Mouse (Mus musculus) lung, postnatal 0 days (tissue): ENCODE measurements at regions not wholly inside any gene's neighbourhood (a gene's known extent, or its start where the extent isn't known, plus 50 kb on each side); places are given as distances from the start of the nearest gene placed in this dataset.

ENCODE experiments used
- ATAC-seq: fragments of 200-750 bp; cut with Nextera tagmentation; 2 replicates; pipeline ENCODE4 v1.8.0; 2017; ENCODE audit warnings: moderate library complexity
- DNase-seq: peaks from one replicate; pipeline ENCODE4 v3.0.0-alpha.2; 2016; ENCODE audit warnings: low spot score
- H3K27ac ChIP-seq: fragments of 300-500 bp; sonication (generic); 2 replicates; pipeline ENCODE4 v1.5.1; 2014; ENCODE audit warnings: antibody characterized with exemption, mild to moderate bottlenecking, low read length, mixed read lengths
- H3K27me3 ChIP-seq: fragments of 300-500 bp; sonication (generic); replicated peaks from 2 replicates; pipeline ENCODE4 v1.6.1; 2014; ENCODE audit warnings: low read length, mixed read lengths; ENCODE audit not compliant: insufficient read depth
- H3K36me3 ChIP-seq: fragments of 300-500 bp; sonication (generic); 2 replicates; pipeline ENCODE4 v1.6.1; 2014; ENCODE audit warnings: low read length, mixed read lengths; ENCODE audit not compliant: insufficient read depth
- H3K4me1 ChIP-seq: fragments of 300-500 bp; sonication (generic); 2 replicates; pipeline ENCODE4 v1.6.1; 2014; ENCODE audit warnings: antibody characterized with exemption, low read depth, low read length, mixed read lengths; ENCODE audit not compliant: insufficient read depth
- H3K4me2 ChIP-seq: fragments of 300-500 bp; sonication (generic); replicated peaks from 2 replicates; pipeline ENCODE4 v1.6.1; 2014; ENCODE audit warnings: low read depth, mild to moderate bottlenecking, low read length, moderate library complexity, mixed read lengths
- H3K4me3 ChIP-seq: fragments of 300-500 bp; sonication (generic); 2 replicates; pipeline ENCODE4 v1.5.1; 2014; ENCODE audit warnings: low read depth, low read length
- H3K9ac ChIP-seq: fragments of 300-500 bp; sonication (generic); replicated peaks from 2 replicates; pipeline ENCODE4 v1.6.1; 2014; ENCODE audit warnings: low read depth, mild to moderate bottlenecking
- H3K9me3 ChIP-seq: fragments of 300-500 bp; sonication (generic); 2 replicates; pipeline ENCODE4 v1.6.1; 2016; ENCODE audit warnings: low read length, mixed read lengths
- CTCF ChIP-seq: IDR thresholded peaks from 2 replicates; pipeline ENCODE4 v1.5.1; 2016; ENCODE audit warnings: antibody characterized with exemption, mild to moderate bottlenecking
- EP300 ChIP-seq: IDR thresholded peaks from 2 replicates; pipeline ENCODE4 v1.6.1; 2016; ENCODE audit warnings: antibody characterized with exemption, mild to moderate bottlenecking, control low read depth
- WGBS: fragments of 180-500 bp; shearing (Covaris S2); extraction: QIAGEN DNeasy Blood & Tissue Kit; methylation state at CpG from one replicate; pipeline ENCODE4 v1.1.7; 2014; 5-methylcytosine and 5-hydroxymethylcytosine counted together

- no peaks in the 10 kb centered on the region for H3K27me3 ChIP-seq
- ATAC-seq (no peak; the same call in 1 of the 2 replicates), DNase-seq (peak; percentile 68)
- no peak for TF ChIP-seq EP300
- TF ChIP-seq CTCF, result peak; percentile 83
- no peaks in the 10 kb centered on the region for H3K9me3 ChIP-seq
- H3K36me3 ChIP-seq, result no peaks in the 10 kb centered on the region
- no peaks in the 10 kb centered on the region for H3K4me1 ChIP-seq
- no peak overlapping the region for H3K27ac ChIP-seq
- WGBS, result 19% methylated on average over 15 of the region's 15 CpGs
- no peak overlapping the region for H3K4me2 ChIP-seq
- no peak overlapping the region for H3K9ac ChIP-seq
- H3K4me3 ChIP-seq, result no peak overlapping the region
These were observed 1106.2 kb downstream of the Mat2b start for GRCm38 (mm10) chr11:39588641-39589385.

GRCm38 (mm10) chr11:39558287-39558686, 1136.7 kb downstream of the Mat2b start:
- H3K4me2 ChIP-seq, result no peak overlapping the region
- H3K27me3 ChIP-seq, result no peaks in the 10 kb centered on the region
- 39% methylated on average over 3 of the region's 3 CpGs for WGBS
- H3K27ac ChIP-seq, result no peak overlapping the region
- H3K4me3 ChIP-seq, result no peak overlapping the region
- DNase-seq (no peak), ATAC-seq (no peak)
- no peaks in the 10 kb centered on the region for H3K36me3 ChIP-seq
- no peaks in the 10 kb centered on the region for H3K9me3 ChIP-seq
- TF ChIP-seq CTCF (no peak), EP300 (no peak)
- H3K9ac ChIP-seq, result no peak overlapping the region
- H3K4me1 ChIP-seq, result no peaks in the 10 kb centered on the region

- DNase-seq (no peak), ATAC-seq (no peak)
- no peak overlapping the region for H3K4me2 ChIP-seq
- no peaks in the 10 kb centered on the region for H3K9me3 ChIP-seq
- no peaks in the 10 kb centered on the region for H3K4me1 ChIP-seq
- no peak overlapping the region for H3K9ac ChIP-seq
- H3K36me3 ChIP-seq, result no peaks in the 10 kb centered on the region
- WGBS, result 55% methylated on average over 3 of the region's 3 CpGs
- TF ChIP-seq CTCF, result no peak
- TF ChIP-seq EP300, result no peak
- H3K27me3 ChIP-seq, result no peaks in the 10 kb centered on the region
- no peak overlapping the region for H3K4me3 ChIP-seq
- no peak overlapping the region for H3K27ac ChIP-seq
These were observed 1144.9 kb downstream of the Mat2b start for GRCm38 (mm10) chr11:39550066-39550465.

GRCm38 (mm10) chr11:39524866-39525649, 1169.9 kb downstream of the Mat2b start:
- TF ChIP-seq CTCF, result no peak
- TF ChIP-seq EP300, result no peak
- H3K4me3 ChIP-seq, result no peak overlapping the region
- WGBS, result 32% methylated on average over 7 of the region's 7 CpGs
- DNase-seq (no peak), ATAC-seq (no peak)
- no peaks in the 10 kb centered on the region for H3K36me3 ChIP-seq
- no peaks in the 10 kb centered on the region for H3K9me3 ChIP-seq
- no peak overlapping the region for H3K9ac ChIP-seq
- no peak overlapping the region for H3K4me2 ChIP-seq
- no peak overlapping the region for H3K27ac ChIP-seq
- no peaks in the 10 kb centered on the region for H3K27me3 ChIP-seq
- no peaks in the 10 kb centered on the region for H3K4me1 ChIP-seq

- no peaks in the 10 kb centered on the region for H3K36me3 ChIP-seq
- H3K9ac ChIP-seq, result no peak overlapping the region
- ATAC-seq (no peak), DNase-seq (no peak)
- H3K4me1 ChIP-seq, result no peaks in the 10 kb centered on the region
- no peak overlapping the region for H3K27ac ChIP-seq
- TF ChIP-seq EP300 (no peak), CTCF (no peak)
- WGBS, result 52% methylated on average over 4 of the region's 4 CpGs
- no peaks in the 10 kb centered on the region for H3K27me3 ChIP-seq
- no peaks in the 10 kb centered on the region for H3K9me3 ChIP-seq
- no peak overlapping the region for H3K4me2 ChIP-seq
- H3K4me3 ChIP-seq, result no peak overlapping the region
These were observed 1199.8 kb downstream of the Mat2b start for GRCm38 (mm10) chr11:39495253-39495652.

GRCm38 (mm10) chr11:39477136-39477535, 1217.9 kb downstream of the Mat2b start:
- WGBS, result 51% methylated on average over 8 of the region's 8 CpGs
- Histone ChIP-seq H3K9ac (no peak overlapping the region), H3K9me3 (no peaks in the 10 kb centered on the region), H3K27ac (no peak overlapping the region), H3K36me3 (no peaks in the 10 kb centered on the region), H3K4me2 (no peak overlapping the region), H3K4me1 (no peaks in the 10 kb centered on the region), H3K27me3 (no peaks in the 10 kb centered on the region), H3K4me3 (no peak overlapping the region)
- TF ChIP-seq CTCF (no peak), EP300 (no peak)
- ATAC-seq (no peak), DNase-seq (no peak)
